Mouse (Mus musculus): ENCODE results near the gene Lrrc4b. TPM values are rescaled to one million over a fixed set of nuclear protein-coding genes. Genes with fewer than 3 reads are reported as not detected.

Lrrc4b gene
- polyA plus RNA-seq, 1 experiment = 0.92 TPM

DNA sequence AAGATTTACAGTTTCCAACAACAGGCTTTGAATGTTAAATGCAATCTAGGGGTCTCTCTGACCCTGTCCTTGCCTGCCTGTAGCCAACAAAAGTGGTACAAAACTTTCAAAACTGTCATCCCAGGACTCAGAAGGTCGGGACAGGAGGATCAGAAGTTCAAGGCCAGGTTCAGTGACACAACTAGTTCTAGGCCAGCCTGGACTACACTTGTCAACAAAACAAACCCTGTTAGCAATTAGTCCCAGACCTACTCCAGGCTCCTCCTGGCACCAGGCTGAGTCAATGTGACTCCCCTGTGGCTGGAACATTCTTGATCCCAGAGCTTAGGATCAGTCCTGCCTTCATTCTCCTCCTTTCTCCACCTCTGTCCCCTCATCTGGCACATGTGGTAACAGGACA lies 70.1 kb downstream of the Lrrc4b start:
- H3K4me1 ChIP-seq (ENCODE audit: control insufficient read depth, insufficient read depth, low read length) = no peaks in the 10 kb centered on the region; the same call in 1 of the 2 replicates
- TF ChIP-seq POLR2A (IDR thresholded peaks at IDR 0.05; ENCODE audit: borderline replicate concordance, control insufficient read depth, low read depth, low read length) (no peak), CTCF (IDR thresholded peaks at IDR 0.05; ENCODE audit: control insufficient read depth, insufficient read depth, low read length) (no peak)
- no peak overlapping the region for H3K4me3 ChIP-seq (replicated peaks; ENCODE audit: control insufficient read depth, low read depth, low read length)
- H3K27ac ChIP-seq (ENCODE audit: control insufficient read depth, insufficient read depth, low read depth, low read length, poor library complexity) = no peak overlapping the region
- 65% methylated on average over 1 of the region's 1 CpGs for WGBS

DNA sequence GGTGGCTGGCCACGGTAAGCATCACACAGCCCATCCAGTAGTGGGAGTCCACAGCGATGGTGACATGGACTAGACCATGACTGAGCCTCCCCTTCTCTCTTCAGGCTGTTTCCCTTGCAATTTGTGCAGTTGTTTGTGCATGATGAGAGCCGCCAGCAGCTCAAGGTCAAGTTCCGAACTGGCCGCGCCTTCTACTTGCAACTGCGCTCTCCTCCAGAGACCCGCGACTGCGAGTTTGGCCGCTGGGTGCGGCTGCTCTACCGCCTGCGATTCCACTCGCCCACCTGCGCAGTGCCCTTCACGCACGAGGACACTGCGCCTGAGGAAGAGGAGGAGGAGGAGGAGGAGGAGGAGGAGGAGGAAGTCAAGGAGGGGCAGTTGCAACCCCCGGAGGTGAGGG lies 71.2 kb downstream of the Lrrc4b start:
- 72% methylated on average over 20 of the region's 20 CpGs for WGBS
- TF ChIP-seq POLR2A (IDR thresholded peaks at IDR 0.05; ENCODE audit: borderline replicate concordance, control insufficient read depth, low read depth, low read length) (no peak), CTCF (IDR thresholded peaks at IDR 0.05; ENCODE audit: control insufficient read depth, insufficient read depth, low read length) (no peak)
- no peak overlapping the region for H3K4me3 ChIP-seq (replicated peaks; ENCODE audit: control insufficient read depth, low read depth, low read length)

DNA sequence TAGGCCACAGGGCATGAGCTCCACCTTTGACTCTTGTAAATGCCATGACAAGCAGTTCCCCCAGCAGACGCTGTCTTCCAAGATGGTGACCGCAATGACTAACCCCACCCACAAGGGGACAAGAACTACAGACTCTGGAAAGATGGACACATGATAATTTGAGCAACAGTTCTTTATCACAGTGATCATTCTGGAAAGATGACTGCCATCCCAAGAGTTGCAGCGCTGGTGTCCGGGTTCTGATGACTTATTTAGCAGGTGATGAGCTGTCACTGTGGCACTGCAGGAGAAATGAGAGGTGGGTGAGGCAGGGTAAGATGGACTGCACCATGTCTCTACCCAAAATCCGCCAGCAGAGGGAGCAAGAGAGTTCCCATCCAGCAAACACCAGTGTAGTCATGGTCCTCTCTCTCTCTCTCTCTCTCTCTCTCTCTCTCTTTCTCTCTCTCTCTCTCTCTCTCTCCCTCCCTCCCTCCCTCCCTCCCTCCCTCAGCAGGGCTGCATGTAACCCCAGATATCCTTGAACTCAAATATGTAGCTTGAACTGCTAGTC lies 72.8 kb downstream of the Lrrc4b start:
- no peaks in the 10 kb centered on the region for H3K4me1 ChIP-seq (ENCODE audit: control insufficient read depth, insufficient read depth, low read length)
- H3K27ac ChIP-seq (ENCODE audit: control insufficient read depth, insufficient read depth, low read depth, low read length, poor library complexity) = no peak overlapping the region
- H3K4me3 ChIP-seq (replicated peaks; ENCODE audit: control insufficient read depth, low read depth, low read length) = no peak overlapping the region
- TF ChIP-seq POLR2A (IDR thresholded peaks at IDR 0.05; ENCODE audit: borderline replicate concordance, control insufficient read depth, low read depth, low read length) (no peak), CTCF (IDR thresholded peaks at IDR 0.05; ENCODE audit: control insufficient read depth, insufficient read depth, low read length) (peak; percentile 87)
- 20% methylated on average over 5 of the region's 5 CpGs for WGBS

More for the DNA sequence above, 71.2 kb downstream of the Lrrc4b start:
- Histone ChIP-seq H3K4me1 (ENCODE audit: control insufficient read depth, insufficient read depth, low read length) (no peaks in the 10 kb centered on the region; the same call in 1 of the 2 replicates), H3K27ac (ENCODE audit: control insufficient read depth, insufficient read depth, low read depth, low read length, poor library complexity) (no peak overlapping the region)

DNA sequence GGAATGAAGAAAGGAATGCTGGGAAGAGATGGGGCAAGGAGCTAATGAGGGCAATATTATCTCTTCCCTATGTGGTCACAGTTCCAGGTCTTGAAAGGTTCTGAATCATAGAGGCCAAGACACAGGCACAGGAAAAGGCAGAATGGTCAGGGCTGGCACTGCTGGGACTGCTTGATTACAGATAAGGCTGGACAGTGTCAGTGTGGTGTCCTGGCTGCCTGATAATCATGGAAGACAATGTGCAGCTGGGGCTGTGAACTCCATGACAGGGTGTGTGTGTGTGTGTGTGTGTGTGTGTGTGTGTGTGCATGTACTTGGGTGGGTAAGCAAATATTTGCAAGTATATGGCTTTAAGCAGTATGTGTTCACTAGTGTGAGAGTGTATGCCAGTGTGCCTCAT lies 78.7 kb downstream of the Lrrc4b start:
- Histone ChIP-seq H3K4me1 (ENCODE audit: control insufficient read depth, insufficient read depth, low read length) (no peaks in the 10 kb centered on the region), H3K27ac (ENCODE audit: control insufficient read depth, insufficient read depth, low read depth, low read length, poor library complexity) (no peak overlapping the region), H3K4me3 (replicated peaks; ENCODE audit: control insufficient read depth, low read depth, low read length) (no peak overlapping the region)
- TF ChIP-seq CTCF (IDR thresholded peaks at IDR 0.05; ENCODE audit: control insufficient read depth, insufficient read depth, low read length) = no peak

Other genes with a start within 250 kb of the Lrrc4b start
- gene Klk1b24, start 240.8 kb upstream of the Lrrc4b start, polyA plus RNA-seq (2011; ENCODE audit: insufficient read depth, insufficient read length, low replicate concordance, missing spikeins) = not detected in 2 replicates
- not detected in 2 replicates for gene Klk1b3, start 230.8 kb upstream of the Lrrc4b start, polyA plus RNA-seq (2011; ENCODE audit: insufficient read depth, insufficient read length, low replicate concordance, missing spikeins)
- not detected in 2 replicates for gene Klk1b4, start 221.6 kb upstream of the Lrrc4b start, polyA plus RNA-seq (2011; ENCODE audit: insufficient read depth, insufficient read length, low replicate concordance, missing spikeins)
- not detected in 2 replicates for gene Klk1b5, start 213.1 kb upstream of the Lrrc4b start, polyA plus RNA-seq (2011; ENCODE audit: insufficient read depth, insufficient read length, low replicate concordance, missing spikeins)
- gene Klk1, start 203.7 kb upstream of the Lrrc4b start, polyA plus RNA-seq (2011; ENCODE audit: insufficient read depth, insufficient read length, low replicate concordance, missing spikeins) = 2.4 and 17.2 TPM in 2 replicates
- not detected in 2 replicates for gene Gm36864, start 192.8 kb upstream of the Lrrc4b start, polyA plus RNA-seq (2011; ENCODE audit: insufficient read depth, insufficient read length, low replicate concordance, missing spikeins)
- 2.0 TPM in 1 of 2 replicates, not detected in the other for gene 1700028J19Rik, start 182.3 kb upstream of the Lrrc4b start, polyA plus RNA-seq (2011; ENCODE audit: insufficient read depth, insufficient read length, low replicate concordance, missing spikeins)
- 45.1 and 74.8 TPM in 2 replicates for gene 2410002F23Rik, start 182.3 kb upstream of the Lrrc4b start, polyA plus RNA-seq (2011; ENCODE audit: insufficient read depth, insufficient read length, low replicate concordance, missing spikeins)
- gene Acp4, start 171.6 kb upstream of the Lrrc4b start, polyA plus RNA-seq (2011; ENCODE audit: insufficient read depth, insufficient read length, low replicate concordance, missing spikeins) = not detected in 2 replicates
- not detected in 2 replicates for gene Gm15517, start 167.6 kb upstream of the Lrrc4b start, polyA plus RNA-seq (2011; ENCODE audit: insufficient read depth, insufficient read length, low replicate concordance, missing spikeins)
- 0.75 and 1.8 TPM in 2 replicates for gene Clec11a, start 122.1 kb upstream of the Lrrc4b start, polyA plus RNA-seq (2011; ENCODE audit: insufficient read depth, insufficient read length, low replicate concordance, missing spikeins)
- gene Shank1, start 118.8 kb upstream of the Lrrc4b start, polyA plus RNA-seq (2011; ENCODE audit: insufficient read depth, insufficient read length, low replicate concordance, missing spikeins) = 1.9 and 4.2 TPM in 2 replicates
- not detected in 2 replicates for gene Syt3, start 44.9 kb upstream of the Lrrc4b start, polyA plus RNA-seq (2011; ENCODE audit: insufficient read depth, insufficient read length, low replicate concordance, missing spikeins)
- not detected in 2 replicates for gene 1700008O03Rik, start 43.2 kb upstream of the Lrrc4b start, polyA plus RNA-seq (2011; ENCODE audit: insufficient read depth, insufficient read length, low replicate concordance, missing spikeins)
- gene Aspdh, start 36.4 kb downstream of the Lrrc4b start, polyA plus RNA-seq (2011; ENCODE audit: insufficient read depth, insufficient read length, low replicate concordance, missing spikeins) = not detected in 2 replicates
- gene Josd2, start 39.0 kb downstream of the Lrrc4b start, polyA plus RNA-seq (2011; ENCODE audit: insufficient read depth, insufficient read length, low replicate concordance, missing spikeins) = 128 and 154 TPM in 2 replicates
- gene Emc10, start 67.5 kb downstream of the Lrrc4b start, polyA plus RNA-seq (2011; ENCODE audit: insufficient read depth, insufficient read length, low replicate concordance, missing spikeins) = 41.8 and 58.8 TPM in 2 replicates
- gene Fam71e1, start 67.6 kb downstream of the Lrrc4b start, polyA plus RNA-seq (2011; ENCODE audit: insufficient read depth, insufficient read length, low replicate concordance, missing spikeins) = 4.6 and 5.0 TPM in 2 replicates
- 1.5 and 5.4 TPM in 2 replicates for gene Mybpc2, start 95.6 kb downstream of the Lrrc4b start, polyA plus RNA-seq (2011; ENCODE audit: insufficient read depth, insufficient read length, low replicate concordance, missing spikeins)
- 25.0 and 55.6 TPM in 2 replicates for gene Spib, start 103.1 kb downstream of the Lrrc4b start, polyA plus RNA-seq (2011; ENCODE audit: insufficient read depth, insufficient read length, low replicate concordance, missing spikeins)
- 147 and 216 TPM in 2 replicates for gene Pold1, start 119.8 kb downstream of the Lrrc4b start, polyA plus RNA-seq (2011; ENCODE audit: insufficient read depth, insufficient read length, low replicate concordance, missing spikeins)
- gene Nr1h2, start 124.9 kb downstream of the Lrrc4b start, polyA plus RNA-seq (2011; ENCODE audit: insufficient read depth, insufficient read length, low replicate concordance, missing spikeins) = 87.8 and 123 TPM in 2 replicates
- gene Napsa, start 143.4 kb downstream of the Lrrc4b start, polyA plus RNA-seq (2011; ENCODE audit: insufficient read depth, insufficient read length, low replicate concordance, missing spikeins) = 21.1 and 49.7 TPM in 2 replicates
- gene Kcnc3, start 161.6 kb downstream of the Lrrc4b start, polyA plus RNA-seq (2011; ENCODE audit: insufficient read depth, insufficient read length, low replicate concordance, missing spikeins) = 1.1 and 3.9 TPM in 2 replicates
- 0.41 TPM in 1 of 2 replicates, not detected in the other for gene Myh14, start 241.8 kb downstream of the Lrrc4b start, polyA plus RNA-seq (2011; ENCODE audit: insufficient read depth, insufficient read length, low replicate concordance, missing spikeins)